Mouse (Mus musculus) liver, embryonic 14.5 days (tissue): ENCODE results near the gene Mef2c.

Source experiments
- CTCF ChIP-seq: IDR thresholded peaks from 2 replicates; pipeline ENCODE4 v1.5.1; 2016; ENCODE audit warnings: antibody characterized with exemption, low read depth, control low read depth
- EP300 ChIP-seq: IDR thresholded peaks from 2 replicates; pipeline ENCODE4 v1.6.1; 2016; ENCODE audit warnings: antibody characterized with exemption, low read depth

GRCm38 (mm10) chr13:83460620-83461019, 43.2 kb upstream of the Mef2c start:
- TF ChIP-seq EP300 (no peak), CTCF (no peak)
